Mouse (Mus musculus) intestine, embryonic 15.5 days (tissue): Measurements from ENCODE around the gene Lrrc29. TPM values are rescaled to one million over a fixed set of nuclear protein-coding genes. Genes with fewer than 3 reads are reported as not detected.

ENCODE experiments used
- ATAC-seq: fragments of 200-750 bp; cut with Nextera tagmentation; 2 replicates; pipeline ENCODE4 v1.8.0; 2017; ENCODE audit warnings: moderate TSS enrichment, moderate library complexity
- H3K27ac ChIP-seq: fragments of 300-500 bp; sonication (generic); 2 replicates; pipeline ENCODE4 v1.5.1; 2015; ENCODE audit warnings: mild to moderate bottlenecking, inconsistent platforms
- H3K27me3 ChIP-seq: fragments of 300-500 bp; sonication (generic); replicated peaks from 2 replicates; pipeline ENCODE4 v1.6.1; 2015; ENCODE audit warnings: inconsistent platforms
- H3K36me3 ChIP-seq: fragments of 300-500 bp; sonication (generic); 2 replicates; pipeline ENCODE4 v1.6.1; 2015; ENCODE audit warnings: inconsistent platforms
- H3K4me1 ChIP-seq: fragments of 300-500 bp; sonication (generic); replicated peaks from 2 replicates; pipeline ENCODE4 v1.6.1; 2015; ENCODE audit warnings: inconsistent platforms
- H3K4me2 ChIP-seq: fragments of 300-500 bp; sonication (generic); replicated peaks from 2 replicates; pipeline ENCODE4 v1.6.1; 2015; ENCODE audit warnings: mild to moderate bottlenecking, inconsistent platforms
- H3K4me3 ChIP-seq: fragments of 300-500 bp; sonication (generic); replicated peaks from 2 replicates; pipeline ENCODE4 v1.5.1; 2015; ENCODE audit warnings: inconsistent platforms
- H3K9ac ChIP-seq: fragments of 300-500 bp; sonication (generic); 2 replicates; pipeline ENCODE4 v1.6.1; 2015; ENCODE audit warnings: inconsistent platforms
- H3K9me3 ChIP-seq: fragments of 300-500 bp; sonication (generic); 2 replicates; pipeline ENCODE4 v1.6.1; 2016; ENCODE audit warnings: inconsistent platforms
- WGBS: fragments of 180-500 bp; shearing (Covaris S2); methylation state at CpG from one replicate; pipeline ENCODE4 v1.1.7; 2015; 5-methylcytosine and 5-hydroxymethylcytosine counted together
- microRNA counts: library from miRNA; unstranded; fragments of <30 nt; microRNA quantifications from one replicate; lab custom pipeline; 2016
- polyA plus RNA-seq: library from polyadenylated mRNA; unstranded; fragments of >200 nt; fragmentation: Nextera tagmentation; extraction: Ambion mirVana; gene quantifications from 2 replicates; pipeline ENCODE4 v1.2.1, GENCODE M21; 2015

The Lrrc29 gene
- polyA plus RNA-seq, 1 experiment from 2014 or later: 1.3 TPM

GRCm38 (mm10) chr8:105264024-105264982 is 61.8 kb downstream of the Lrrc29 start, which contains the start of the genes Tradd and Fbxl8:
Gene Tradd, minus strand, starts transcription at chr8:105264609.
Gene Fbxl8, plus strand, starts transcription at chr8:105264648.
- peaks cover 30% of the 10 kb centered on the region for H3K27me3 ChIP-seq
- H3K4me2 ChIP-seq: peak within 1 kb of the TSS; percentile 78
- no peaks in the 10 kb centered on the region for H3K9me3 ChIP-seq
- peak; percentile 86 for ATAC-seq
- no peaks in the 10 kb centered on the region for H3K36me3 ChIP-seq
- WGBS: under 1% methylated on average over 54 of the region's 54 CpGs
- no peak within 1 kb of the TSS for H3K27ac ChIP-seq
- H3K9ac ChIP-seq: peak within 1 kb of the TSS; percentile 63
- H3K4me3 ChIP-seq: peak within 1 kb of the TSS; percentile 63
- H3K4me1 ChIP-seq: peaks cover 29% of the 10 kb centered on the region

- Histone ChIP-seq H3K4me2 (peak overlapping the region; percentile 78), H3K27ac (no peak overlapping the region), H3K9ac (no peak overlapping the region), H3K4me3 (peak overlapping the region; percentile 63), H3K36me3 (no peaks in the 10 kb centered on the region), H3K9me3 (no peaks in the 10 kb centered on the region), H3K27me3 (peaks cover 30% of the 10 kb centered on the region), H3K4me1 (peaks cover 24% of the 10 kb centered on the region)
- 44% methylated on average over 16 of the region's 16 CpGs for WGBS
- ATAC-seq: no peak
Measured at GRCm38 (mm10) chr8:105263244-105263912, 62.7 kb downstream of the Lrrc29 start.

MicroRNA genes within 50 kb of the gene (microRNA counts, 519-probe panel; counts per million panel counts)
- 1,832 counts per million, percentile 38 among the panel's probes with 10 or more counts for microRNA mmu-miR-328 (lab: Ali Mortazavi, UCI)

Other genes starting within 250 kb of the Lrrc29 start
- not detected in 2 replicates for gene Ces3b, start 242.5 kb downstream of the Lrrc29 start, polyA plus RNA-seq
- not detected in 2 replicates for gene Ces4a, start 194.5 kb downstream of the Lrrc29 start, polyA plus RNA-seq
- 38.8 and 47.1 TPM in 2 replicates for gene Cbfb, start 155.6 kb downstream of the Lrrc29 start, polyA plus RNA-seq
- gene D230025D16Rik, start 101.1 kb downstream of the Lrrc29 start, polyA plus RNA-seq: 20.6 and 21.8 TPM in 2 replicates
- 18.8 and 19.5 TPM in 2 replicates for gene B3gnt9, start 71.1 kb downstream of the Lrrc29 start, polyA plus RNA-seq
- 36.7 and 39.2 TPM in 2 replicates for gene Tradd, start 61.7 kb downstream of the Lrrc29 start, polyA plus RNA-seq
- gene Fbxl8, start 61.6 kb downstream of the Lrrc29 start, polyA plus RNA-seq: 4.4 and 5.0 TPM in 2 replicates
- 0.10 and 0.11 TPM in 2 replicates for gene Hsf4, start 56.5 kb downstream of the Lrrc29 start, polyA plus RNA-seq
- 1.0 and 1.2 TPM in 2 replicates for gene Nol3, start 50.1 kb downstream of the Lrrc29 start, polyA plus RNA-seq
- gene 4931428F04Rik, start 36.4 kb downstream of the Lrrc29 start, polyA plus RNA-seq: 8.3 and 8.6 TPM in 2 replicates
- gene Exoc3l, start 30.2 kb downstream of the Lrrc29 start, polyA plus RNA-seq: 8.0 and 8.7 TPM in 2 replicates
- 84.9 and 90.4 TPM in 2 replicates for gene E2f4, start 28.6 kb downstream of the Lrrc29 start, polyA plus RNA-seq
- gene Elmo3, start 20.7 kb downstream of the Lrrc29 start, polyA plus RNA-seq: 18.3 and 21.2 TPM in 2 replicates
- gene Tmem208, start 76 bp upstream of the Lrrc29 start, polyA plus RNA-seq: 128 and 151 TPM in 2 replicates
- 1.3 and 1.9 TPM in 2 replicates for gene Fhod1, start 21.7 kb upstream of the Lrrc29 start, polyA plus RNA-seq
- gene Slc9a5, start 22.6 kb upstream of the Lrrc29 start, polyA plus RNA-seq: 1.4 and 1.7 TPM in 2 replicates
- 0.10 and 0.27 TPM in 2 replicates for gene Plekhg4, start 47.0 kb upstream of the Lrrc29 start, polyA plus RNA-seq
- 0.05 TPM in 1 of 2 replicates, not detected in the other for gene Kctd19, start 87.2 kb upstream of the Lrrc29 start, polyA plus RNA-seq
- 0.24 and 0.26 TPM in 2 replicates for gene Lrrc36, start 87.3 kb upstream of the Lrrc29 start, polyA plus RNA-seq
- 38.1 and 39.3 TPM in 2 replicates for gene Tppp3, start 145.2 kb upstream of the Lrrc29 start, polyA plus RNA-seq
- 20.1 and 22.6 TPM in 2 replicates for gene Zdhhc1, start 170.6 kb upstream of the Lrrc29 start, polyA plus RNA-seq
- 2.7 and 3.0 TPM in 2 replicates for gene Hsd11b2, start 192.5 kb upstream of the Lrrc29 start, polyA plus RNA-seq
- 78.2 and 89.4 TPM in 2 replicates for gene Atp6v0d1, start 239.8 kb upstream of the Lrrc29 start, polyA plus RNA-seq